Mouse (Mus musculus): ENCODE data around the gene Apol6.

GRCm38 (mm10) chr15:77069019-77069418, 24.5 kb downstream of the Apol6 start:
- TF ChIP-seq POLR2A (IDR thresholded peaks at IDR 0.05; ENCODE audit: insufficient read depth, low read depth, low read length) (no peak), CTCF (IDR thresholded peaks at IDR 0.05; ENCODE audit: insufficient read depth, low read depth, low read length) (no peak)

Measured in olfactory bulb, adult 2 months (tissue).